Mouse (Mus musculus) lung, adult 2 months (tissue): ENCODE measurements at regions not wholly inside any gene's neighbourhood (a gene's known extent, or its start where the extent isn't known, plus 50 kb on each side); places are given as distances from the start of the nearest gene placed in this dataset.

Source experiments
- DNase-seq: peaks from one replicate; pipeline ENCODE4 v3.0.0; 2022
- H3K4me1 ChIP-seq: fragments of 200-500 bp; 2 replicates; pipeline ENCODE4 v1.6.1; 2011; ENCODE audit warnings: low read length; ENCODE audit not compliant: control insufficient read depth, insufficient read depth
- H3K4me3 ChIP-seq: fragments of 200-500 bp; replicated peaks from 2 replicates; pipeline ENCODE3; 2011; ENCODE audit warnings: low read depth, mild to moderate bottlenecking, control low read depth, low read length; ENCODE audit errors: extremely low read depth
- CTCF ChIP-seq: fragments of 200-500 bp; IDR thresholded peaks from 2 replicates; pipeline ENCODE4 v1.5.1; 2011; ENCODE audit warnings: mild to moderate bottlenecking, low read length, control low read depth; ENCODE audit not compliant: insufficient read depth
- POLR2A ChIP-seq: fragments of 200-500 bp; IDR thresholded peaks from 2 replicates; pipeline ENCODE4 v1.6.1; 2011; ENCODE audit warnings: low read depth, mild to moderate bottlenecking, control low read depth, low read length, borderline replicate concordance; ENCODE audit errors: extremely low read depth
- WGBS: fragments of 180-500 bp; shearing (Covaris S2); methylation state at CpG from one replicate; pipeline ENCODE4 v1.1.7; 2018; 5-methylcytosine and 5-hydroxymethylcytosine counted together

- no peak overlapping the region for H3K4me3 ChIP-seq
- TF ChIP-seq POLR2A (no peak), CTCF (no peak)
- H3K4me1 ChIP-seq: no peaks in the 10 kb centered on the region; the same call in 1 of the 2 replicates
- no peak for DNase-seq
- WGBS: 91% methylated on average over 7 of the region's 7 CpGs
Observed at GRCm38 (mm10) chr14:76926416-76926815, 110.2 kb upstream of the Ccdc122 start.

GRCm38 (mm10) chr14:76922399-76922939 is 114.1 kb upstream of the Ccdc122 start:
- WGBS: 77% methylated on average over 6 of the region's 6 CpGs
- H3K4me1 ChIP-seq: no peaks in the 10 kb centered on the region
- no peak overlapping the region for H3K4me3 ChIP-seq
- no peak for DNase-seq
- TF ChIP-seq POLR2A (no peak), CTCF (no peak)

- 62% methylated on average over 3 of the region's 3 CpGs for WGBS
- no peak for DNase-seq
- no peaks in the 10 kb centered on the region for H3K4me1 ChIP-seq
- H3K4me3 ChIP-seq: no peak overlapping the region
- TF ChIP-seq POLR2A (no peak), CTCF (no peak)
Observed at GRCm38 (mm10) chr14:76918091-76918490, 118.5 kb upstream of the Ccdc122 start.

GRCm38 (mm10) chr14:76917139-76917929 is 119.2 kb upstream of the Ccdc122 start:
- Histone ChIP-seq H3K4me1 (no peaks in the 10 kb centered on the region), H3K4me3 (no peak overlapping the region)
- no peak for DNase-seq
- 77% methylated on average over 10 of the region's 10 CpGs for WGBS
- no peak for TF ChIP-seq POLR2A
- TF ChIP-seq CTCF: no peak

GRCm38 (mm10) chr14:76913850-76914249 is 122.7 kb upstream of the Ccdc122 start:
- TF ChIP-seq POLR2A (no peak), CTCF (no peak)
- no peak for DNase-seq
- peaks cover 5% of the 10 kb centered on the region for H3K4me1 ChIP-seq
- 83% methylated on average over 3 of the region's 3 CpGs for WGBS
- no peak overlapping the region for H3K4me3 ChIP-seq

- TF ChIP-seq CTCF (no peak), POLR2A (no peak)
- Histone ChIP-seq H3K4me3 (no peak overlapping the region), H3K4me1 (peaks cover 11% of the 10 kb centered on the region)
- no peak for DNase-seq
- WGBS: 41% methylated on average over 8 of the region's 8 CpGs
Observed at GRCm38 (mm10) chr14:76912301-76913001, 124.1 kb upstream of the Ccdc122 start.

- 72% methylated on average over 5 of the region's 5 CpGs for WGBS
- Histone ChIP-seq H3K4me1 (peaks cover 12% of the 10 kb centered on the region), H3K4me3 (no peak overlapping the region)
- TF ChIP-seq CTCF: no peak
- TF ChIP-seq POLR2A: no peak
- DNase-seq: no peak
Observed at GRCm38 (mm10) chr14:76911271-76911670, 125.3 kb upstream of the Ccdc122 start.

GRCm38 (mm10) chr14:76910186-76910585 is 126.4 kb upstream of the Ccdc122 start:
- DNase-seq: no peak
- Histone ChIP-seq H3K4me3 (no peak overlapping the region), H3K4me1 (peaks cover 12% of the 10 kb centered on the region)
- 95% methylated on average over 5 of the region's 5 CpGs for WGBS
- TF ChIP-seq POLR2A (no peak), CTCF (no peak)

GRCm38 (mm10) chr14:76907941-76908340 is 128.6 kb upstream of the Ccdc122 start:
- Histone ChIP-seq H3K4me1 (peaks cover 16% of the 10 kb centered on the region), H3K4me3 (no peak overlapping the region)
- 24% methylated on average over 5 of the region's 5 CpGs for WGBS
- TF ChIP-seq POLR2A (no peak), CTCF (no peak)
- no peak for DNase-seq
